Mouse (Mus musculus): ENCODE results near the gene Amy2a4.
"Not testable (repeated sequence)": the region's sequence is repeated elsewhere in the genome, so short reads cannot be mapped to it uniquely, and the experiment has no call there.

DNA sequence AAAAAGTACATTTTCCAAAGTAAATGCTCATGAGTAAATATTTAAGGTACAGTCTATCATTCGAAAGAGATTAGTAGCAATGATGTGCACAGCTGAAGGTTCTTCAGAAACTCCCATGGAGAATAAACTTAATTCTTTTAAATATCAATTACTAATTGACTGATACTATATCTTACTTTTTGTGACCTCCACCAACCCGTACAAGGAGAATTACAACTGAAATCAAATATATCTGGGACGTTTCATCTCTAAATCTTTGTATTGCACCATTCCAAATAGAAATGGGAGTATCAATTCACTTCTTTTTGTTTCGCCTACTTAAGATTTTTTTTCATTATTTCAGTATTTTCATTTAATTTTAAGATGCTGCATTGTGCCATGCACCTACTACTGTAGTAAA, 32.5 kb downstream of the Amy2a4 start, which contains the start of gene Amy2a5:
- not testable (repeated sequence) for TF ChIP-seq ZNF384 (IDR thresholded peaks at IDR 0.05; ENCODE audit: low read depth, low read length); MAFK (IDR thresholded peaks at IDR 0.05; ENCODE audit: insufficient read depth, low read depth, low read length)

Data from ES-E14 (cell line).